Mouse (Mus musculus) liver, embryonic 11.5 days (tissue): ENCODE measurements around the gene Dyrk1a. TPM values are rescaled to one million over a fixed set of nuclear protein-coding genes. Genes with fewer than 3 reads are reported as not detected.

ENCODE experiments used
- ATAC-seq: fragments of 200-750 bp; cut with Nextera tagmentation; replicated peaks from 2 replicates; pipeline ENCODE4 v1.8.0; 2017; ENCODE audit warnings: moderate number of reproducible peaks, mild to moderate bottlenecking, moderate TSS enrichment, moderate library complexity; ENCODE audit not compliant: low FRiP score
- DNase-seq: peaks from one replicate; pipeline ENCODE4 v3.0.0-alpha.2; 2017; ENCODE audit warnings: low spot score
- H3K27ac ChIP-seq: fragments of 300-500 bp; sonication (generic); 2 replicates; pipeline ENCODE4 v1.5.1; 2014; ENCODE audit warnings: mild to moderate bottlenecking, low read depth, low read length, control low read depth
- H3K27me3 ChIP-seq: fragments of 300-500 bp; sonication (generic); replicated peaks from 2 replicates; pipeline ENCODE4 v1.6.1; 2014; ENCODE audit warnings: low read length, mixed read lengths; ENCODE audit not compliant: control insufficient read depth, insufficient read depth
- H3K36me3 ChIP-seq: fragments of 300-500 bp; sonication (generic); 2 replicates; pipeline ENCODE4 v1.6.1; 2014; ENCODE audit warnings: mild to moderate bottlenecking, low read length, moderate library complexity, mixed read lengths; ENCODE audit not compliant: control insufficient read depth, insufficient read depth
- H3K4me1 ChIP-seq: fragments of 300-500 bp; sonication (generic); replicated peaks from 2 replicates; pipeline ENCODE4 v1.6.1; 2014; ENCODE audit warnings: low read length, mixed read lengths; ENCODE audit not compliant: control insufficient read depth, insufficient read depth
- H3K4me2 ChIP-seq: fragments of 300-500 bp; sonication (generic); 2 replicates; pipeline ENCODE4 v1.6.1; 2014; ENCODE audit warnings: mild to moderate bottlenecking, control low read depth, moderate library complexity
- H3K4me3 ChIP-seq: fragments of 300-500 bp; sonication (generic); 2 replicates; pipeline ENCODE4 v1.5.1; 2014; ENCODE audit warnings: low read depth, low read length, control low read depth
- H3K9ac ChIP-seq: fragments of 300-500 bp; sonication (generic); 2 replicates; pipeline ENCODE4 v1.6.1; 2014; ENCODE audit warnings: low read depth, low read length, control low read depth
- H3K9me3 ChIP-seq: fragments of 300-500 bp; sonication (generic); 2 replicates; pipeline ENCODE4 v1.6.1; 2016; ENCODE audit warnings: low read length, inconsistent platforms, mixed read lengths; ENCODE audit not compliant: control insufficient read depth
- WGBS: fragments of 180-500 bp; shearing (Covaris S2); extraction: QIAGEN DNeasy Blood & Tissue Kit; methylation state at CpG from one replicate; pipeline ENCODE4 v1.1.7; 2014; 5-methylcytosine and 5-hydroxymethylcytosine counted together
- polyA plus RNA-seq: library from polyadenylated mRNA; unstranded; fragments of >200 nt; fragmentation: Nextera tagmentation; extraction: Ambion mirVana; gene quantifications from 2 replicates; pipeline ENCODE4 v1.2.1, GENCODE M21; 2014

Gene Dyrk1a
- polyA plus RNA-seq, 1 experiment from 2014 or later, result 9.0 TPM

DNA sequence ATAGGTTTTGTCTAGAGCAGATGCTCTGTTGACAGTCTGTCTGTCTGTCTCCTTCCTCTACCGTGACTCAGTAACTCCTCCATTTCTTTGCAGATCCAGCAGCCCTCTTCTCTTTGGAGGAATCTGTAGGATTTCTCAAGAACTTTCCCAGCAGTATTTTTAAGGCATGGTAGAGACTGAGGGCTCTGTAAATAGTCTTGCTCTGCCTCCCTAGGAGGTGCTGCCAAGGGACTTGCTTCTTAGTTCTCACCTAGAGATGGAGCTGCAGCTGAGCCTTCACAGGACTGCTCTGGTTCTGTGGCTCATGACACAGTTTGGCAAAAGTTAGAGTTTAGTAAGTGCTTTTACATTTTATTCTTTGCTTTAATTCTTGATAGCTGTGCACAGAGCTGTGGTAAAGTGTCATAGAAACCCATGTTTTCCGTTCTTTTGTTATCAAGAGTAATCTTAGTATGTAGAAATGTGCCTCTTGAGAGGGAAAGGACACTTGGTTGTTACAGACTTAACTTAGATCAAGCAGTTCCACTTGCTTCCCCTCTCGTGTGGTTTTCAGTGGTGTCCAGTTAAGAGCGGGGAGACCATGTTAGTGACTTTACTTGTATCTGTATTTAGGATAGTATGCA lies 82.4 kb downstream of the Dyrk1a start:
- ATAC-seq (no peak), DNase-seq (no peak)
- H3K4me2 ChIP-seq, result no peak overlapping the region
- H3K9ac ChIP-seq, result no peak overlapping the region
- H3K9me3 ChIP-seq, result no peaks in the 10 kb centered on the region
- H3K27ac ChIP-seq, result no peak overlapping the region
- H3K27me3 ChIP-seq, result no peaks in the 10 kb centered on the region
- no peaks in the 10 kb centered on the region for H3K36me3 ChIP-seq
- WGBS, result 71% methylated on average over 4 of the region's 4 CpGs
- H3K4me3 ChIP-seq, result no peak overlapping the region
- H3K4me1 ChIP-seq, result peaks cover 14% of the 10 kb centered on the region

DNA sequence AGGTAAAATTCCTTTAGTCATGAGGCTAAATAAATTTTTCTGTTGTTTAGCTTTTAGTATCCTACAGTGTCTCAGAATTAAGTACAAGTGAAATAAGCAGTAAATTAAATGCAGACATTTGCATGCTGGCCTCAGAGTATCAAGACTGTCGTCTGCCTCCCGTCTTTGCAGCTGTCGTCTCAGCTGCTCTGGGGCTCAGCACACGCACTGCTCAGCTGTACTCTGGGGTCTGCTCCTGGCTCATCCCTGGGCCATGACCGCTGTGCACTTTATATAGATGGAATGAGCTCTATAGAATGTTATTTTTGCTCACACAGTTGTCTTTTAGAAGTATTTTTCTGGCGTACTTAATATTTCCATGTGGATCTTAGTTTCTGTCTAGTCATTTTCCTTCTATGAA lies 85.3 kb downstream of the Dyrk1a start:
- ATAC-seq (no peak), DNase-seq (no peak)
- WGBS, result 85% methylated on average over 6 of the region's 6 CpGs
- Histone ChIP-seq H3K27ac (no peak overlapping the region), H3K4me3 (no peak overlapping the region), H3K9me3 (no peaks in the 10 kb centered on the region), H3K27me3 (no peaks in the 10 kb centered on the region), H3K4me2 (no peak overlapping the region), H3K36me3 (no peaks in the 10 kb centered on the region), H3K4me1 (0 out of 2 replicates have a peak, but pooled peaks cover 3% of the 10 kb centered on the region), H3K9ac (no peak overlapping the region)

DNA sequence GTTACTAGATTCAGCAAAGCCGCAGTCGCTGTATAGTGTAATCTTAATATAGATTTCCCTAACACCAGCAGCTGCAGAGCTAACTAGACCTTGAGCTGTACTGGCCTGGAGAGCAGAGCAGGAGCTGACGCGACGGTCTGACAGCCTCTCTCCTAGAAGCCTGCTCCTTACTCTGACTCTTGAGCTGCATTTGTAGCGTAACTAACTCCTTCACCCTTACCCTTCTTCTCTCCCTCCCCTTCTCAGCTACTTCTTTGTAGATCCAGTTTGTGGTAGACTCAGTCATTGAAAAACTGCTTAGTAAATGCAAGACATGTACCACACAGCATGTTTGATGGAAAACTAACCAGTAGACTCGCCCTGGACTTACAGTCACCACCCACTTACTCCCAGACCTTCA lies 87.1 kb downstream of the Dyrk1a start:
- Histone ChIP-seq H3K9me3 (no peaks in the 10 kb centered on the region), H3K4me3 (no peak overlapping the region), H3K27ac (no peak overlapping the region), H3K9ac (no peak overlapping the region), H3K4me2 (no peak overlapping the region), H3K36me3 (0 out of 2 replicates have a peak, but pooled peaks cover 3% of the 10 kb centered on the region), H3K4me1 (0 out of 2 replicates have a peak, but pooled peaks cover 3% of the 10 kb centered on the region), H3K27me3 (no peaks in the 10 kb centered on the region)
- WGBS, result 86% methylated on average over 7 of the region's 7 CpGs
- ATAC-seq, result no peak
- DNase-seq, result no peak

DNA sequence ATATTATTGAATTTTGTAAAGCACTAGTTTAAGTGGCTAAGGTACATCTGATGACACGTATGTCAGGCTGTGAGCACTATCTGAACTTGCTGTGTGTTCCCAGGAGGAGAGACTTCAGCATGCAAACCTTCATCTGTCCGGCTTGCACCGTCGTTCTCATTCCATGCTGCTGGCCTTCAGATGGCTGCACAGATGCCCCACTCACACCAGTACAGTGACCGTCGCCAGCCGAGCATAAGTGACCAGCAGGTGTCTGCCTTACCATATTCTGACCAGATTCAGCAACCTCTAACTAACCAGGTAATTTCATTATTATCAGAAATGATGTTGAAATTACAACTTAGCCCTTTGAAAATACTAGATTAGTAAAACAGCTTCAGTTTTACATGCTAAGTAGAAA lies 89.6 kb downstream of the Dyrk1a start:
- Histone ChIP-seq H3K4me2 (no peak overlapping the region), H3K9me3 (no peaks in the 10 kb centered on the region), H3K4me3 (no peak overlapping the region), H3K27me3 (no peaks in the 10 kb centered on the region), H3K27ac (no peak overlapping the region), H3K4me1 (0 out of 2 replicates have a peak, but pooled peaks cover 3% of the 10 kb centered on the region), H3K36me3 (0 out of 2 replicates have a peak, but pooled peaks cover 3% of the 10 kb centered on the region), H3K9ac (no peak overlapping the region)
- no peak for DNase-seq
- ATAC-seq, result no peak
- WGBS, result 91% methylated on average over 7 of the region's 7 CpGs

DNA sequence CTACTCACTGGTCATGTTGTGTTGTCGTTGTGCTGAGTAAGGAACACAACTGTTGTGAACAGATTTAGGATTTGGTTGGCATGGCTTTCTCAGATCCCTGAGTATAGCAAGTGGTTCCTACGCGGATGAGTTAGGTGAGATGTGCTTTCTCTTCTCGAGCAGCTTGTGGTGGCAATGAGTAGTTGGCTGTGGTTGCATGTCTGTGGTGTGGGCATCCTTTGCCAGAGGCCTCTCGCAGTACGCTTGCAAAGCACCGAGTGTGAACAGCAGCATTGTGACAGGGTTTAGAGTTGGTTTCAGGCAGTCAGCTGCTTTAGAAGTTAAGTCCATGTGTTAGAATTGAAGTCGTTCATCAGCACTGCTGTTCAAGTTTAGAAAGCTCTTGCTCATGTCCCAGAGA lies 90.4 kb downstream of the Dyrk1a start:
- H3K27me3 ChIP-seq, result no peaks in the 10 kb centered on the region
- WGBS, result 91% methylated on average over 8 of the region's 8 CpGs
- DNase-seq, result no peak
- 0 out of 2 replicates have a peak, but pooled peaks cover 3% of the 10 kb centered on the region for H3K36me3 ChIP-seq
- H3K4me2 ChIP-seq, result no peak overlapping the region
- no peak for ATAC-seq
- H3K4me3 ChIP-seq, result no peak overlapping the region
- no peak overlapping the region for H3K9ac ChIP-seq
- no peak overlapping the region for H3K27ac ChIP-seq
- H3K4me1 ChIP-seq, result 0 out of 2 replicates have a peak, but pooled peaks cover 3% of the 10 kb centered on the region
- no peaks in the 10 kb centered on the region for H3K9me3 ChIP-seq

DNA sequence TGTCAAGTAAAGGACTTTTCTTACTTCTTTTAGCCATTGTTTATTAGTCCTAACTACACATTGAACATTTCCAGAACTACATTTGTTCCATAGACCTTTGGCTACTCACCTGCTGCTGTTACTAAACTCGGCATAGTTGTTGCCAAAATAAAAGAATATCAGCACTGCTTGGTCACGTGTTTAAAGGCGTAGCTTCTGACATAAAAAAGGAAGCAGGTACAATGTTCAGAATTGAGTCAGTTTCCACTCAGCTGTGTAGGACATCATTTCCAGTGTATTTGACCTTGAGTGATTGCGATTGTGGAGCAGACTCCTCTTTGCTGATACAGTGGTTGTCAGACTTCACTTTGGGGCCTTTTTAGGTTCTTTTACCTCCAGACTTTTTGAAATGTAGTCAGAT lies 97.7 kb downstream of the Dyrk1a start:
- no peak for ATAC-seq

DNA sequence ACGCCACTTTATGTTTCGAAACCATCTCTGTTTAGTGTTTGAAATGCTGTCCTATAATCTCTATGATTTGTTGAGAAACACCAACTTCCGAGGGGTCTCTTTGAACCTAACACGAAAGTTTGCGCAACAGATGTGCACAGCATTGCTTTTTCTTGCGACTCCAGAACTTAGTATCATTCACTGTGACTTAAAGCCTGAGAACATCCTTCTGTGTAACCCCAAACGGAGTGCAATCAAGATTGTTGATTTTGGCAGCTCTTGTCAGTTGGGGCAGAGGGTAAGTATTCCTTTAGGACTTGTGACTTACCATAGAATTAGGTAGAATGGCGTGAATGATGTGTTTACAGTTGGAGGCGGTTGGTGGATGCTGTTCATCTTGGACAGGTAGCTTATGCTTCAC lies 101.5 kb downstream of the Dyrk1a start:
- Histone ChIP-seq H3K36me3 (peaks cover 22% of the 10 kb centered on the region), H3K27me3 (no peaks in the 10 kb centered on the region), H3K4me2 (no peak overlapping the region), H3K4me1 (no peaks in the 10 kb centered on the region), H3K9me3 (no peaks in the 10 kb centered on the region), H3K27ac (no peak overlapping the region), H3K9ac (no peak overlapping the region), H3K4me3 (no peak overlapping the region)
- DNase-seq, result no peak
- WGBS, result 88% methylated on average over 9 of the region's 9 CpGs
- ATAC-seq, result no peak

More for the DNA sequence above, 97.7 kb downstream of the Dyrk1a start:
- WGBS, result 90% methylated on average over 4 of the region's 4 CpGs
- Histone ChIP-seq H3K27ac (no peak overlapping the region), H3K4me1 (no peaks in the 10 kb centered on the region), H3K27me3 (no peaks in the 10 kb centered on the region), H3K9ac (no peak overlapping the region), H3K9me3 (no peaks in the 10 kb centered on the region), H3K4me3 (no peak overlapping the region), H3K36me3 (peaks cover 20% of the 10 kb centered on the region; the same call in 1 of the 2 replicates), H3K4me2 (no peak overlapping the region)
- DNase-seq, result no peak

DNA sequence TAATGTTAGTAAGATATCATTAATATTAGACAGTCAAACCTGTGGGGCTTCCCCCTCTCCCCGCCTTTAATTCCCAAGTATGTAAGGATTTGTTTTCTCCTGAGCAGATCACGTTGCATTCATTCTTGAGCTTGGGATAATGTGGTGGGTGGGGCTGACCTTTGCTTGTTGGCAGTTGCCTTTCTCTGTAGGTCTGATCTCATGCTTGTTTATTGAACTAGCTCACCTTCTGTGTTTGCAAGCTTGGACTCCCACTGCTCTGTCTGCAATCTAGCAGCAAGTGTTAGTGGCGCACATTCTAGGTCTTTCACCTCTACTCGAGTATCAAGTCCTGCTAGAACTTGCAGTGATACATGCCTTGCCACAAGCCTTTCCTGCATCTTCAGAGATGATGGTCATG lies 111.1 kb downstream of the Dyrk1a start:
- Histone ChIP-seq H3K9me3 (no peaks in the 10 kb centered on the region), H3K4me3 (no peak overlapping the region), H3K4me1 (no peaks in the 10 kb centered on the region), H3K9ac (no peak overlapping the region), H3K27ac (no peak overlapping the region), H3K36me3 (peaks cover 13% of the 10 kb centered on the region; the same call in 1 of the 2 replicates), H3K4me2 (no peak overlapping the region), H3K27me3 (no peaks in the 10 kb centered on the region)
- WGBS, result 80% methylated on average over 4 of the region's 4 CpGs
- ATAC-seq (no peak), DNase-seq (no peak)

DNA sequence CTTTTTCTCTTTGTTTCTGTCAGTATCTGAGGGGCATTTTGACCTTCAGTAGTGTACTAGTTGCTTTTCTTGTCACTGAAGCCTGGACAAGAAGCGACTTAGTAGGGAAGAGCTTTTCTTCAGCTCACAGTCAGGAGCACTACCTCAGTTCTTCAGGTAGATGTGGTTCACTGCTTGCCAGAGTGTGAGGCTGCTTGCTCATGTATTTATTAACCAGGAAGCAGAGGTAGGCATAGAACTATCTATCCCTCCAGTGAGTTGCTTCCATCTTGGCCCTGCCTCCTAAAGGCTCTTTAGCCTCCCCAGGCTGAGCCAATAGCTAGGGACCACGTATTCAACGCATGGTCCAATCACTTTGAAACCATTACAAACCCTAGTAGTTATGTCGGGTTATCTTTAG lies 112.0 kb downstream of the Dyrk1a start:
- peaks cover 21% of the 10 kb centered on the region; the same call in 1 of the 2 replicates for H3K36me3 ChIP-seq
- no peaks in the 10 kb centered on the region for H3K9me3 ChIP-seq
- no peaks in the 10 kb centered on the region for H3K27me3 ChIP-seq
- no peak for ATAC-seq
- H3K4me3 ChIP-seq, result no peak overlapping the region
- DNase-seq, result no peak
- H3K4me2 ChIP-seq, result no peak overlapping the region
- H3K4me1 ChIP-seq, result no peaks in the 10 kb centered on the region
- no peak overlapping the region for H3K27ac ChIP-seq
- no peak overlapping the region for H3K9ac ChIP-seq
- WGBS, result 92% methylated on average over 4 of the region's 4 CpGs
